Mouse (Mus musculus) embryo, embryonic 11.5 days (tissue): Measurements from ENCODE around the gene Pld6.

ENCODE experiments used
- DNase-seq: peaks from one replicate; pipeline ENCODE4 v3.0.0-alpha.2; 2012; ENCODE audit warnings: low read depth, low spot score

The Pld6 gene

DNA sequence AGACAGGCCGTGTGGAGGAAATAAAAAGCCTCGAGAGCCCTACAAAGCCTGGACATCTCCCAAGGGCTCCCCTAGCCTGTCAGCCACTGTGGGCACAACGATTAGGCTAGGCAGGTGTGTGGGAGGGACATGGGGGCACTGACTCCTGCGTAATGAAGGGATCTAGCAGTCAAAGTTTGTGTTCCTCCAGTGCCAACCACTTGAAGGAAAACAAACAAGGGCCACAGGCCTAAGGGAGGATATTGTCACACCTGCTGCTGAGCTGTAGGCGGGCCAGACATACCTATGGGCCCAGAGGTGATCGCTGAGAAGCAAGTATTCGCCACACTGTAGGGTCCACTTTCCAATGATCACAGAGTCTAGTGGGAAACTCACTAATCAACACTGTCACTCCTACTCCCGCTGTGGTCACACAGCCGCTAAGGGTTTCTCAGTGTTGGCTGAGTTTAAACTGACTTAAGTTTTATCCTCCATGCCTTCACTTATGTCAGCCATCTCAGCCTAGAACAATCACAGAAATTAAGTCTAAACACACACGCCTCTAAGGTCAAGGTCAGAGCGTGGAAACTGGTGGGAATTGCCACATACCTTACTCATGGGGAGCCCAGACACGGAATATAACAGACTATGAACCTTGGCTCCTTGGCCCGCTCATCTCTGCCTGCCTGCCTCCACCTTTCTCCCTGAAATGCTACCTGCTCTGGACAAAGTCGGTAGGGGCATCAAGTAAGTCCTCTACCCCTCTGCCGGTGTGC is 824 bp downstream of the Pld6 start:
- no peak for DNase-seq

DNA sequence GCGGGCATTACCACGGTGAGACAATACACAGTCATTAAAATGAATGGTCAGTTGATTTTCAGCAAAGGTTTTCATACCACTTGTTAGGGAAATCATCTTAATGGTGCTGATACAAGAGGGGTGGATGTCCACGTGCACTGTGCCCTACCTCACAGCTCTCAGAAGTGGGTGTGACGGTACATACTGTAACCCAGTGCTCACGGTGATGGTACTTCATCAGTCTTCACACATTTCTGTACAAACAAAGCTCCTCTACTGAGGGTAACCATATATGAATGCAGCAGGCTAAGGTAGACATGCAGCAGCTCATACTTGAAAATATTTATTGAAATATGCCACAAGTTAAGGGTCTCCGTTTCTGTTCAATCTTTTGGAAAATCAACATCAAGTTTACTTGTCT is 3.9 kb downstream of the Pld6 start:
- no peak for DNase-seq

DNA sequence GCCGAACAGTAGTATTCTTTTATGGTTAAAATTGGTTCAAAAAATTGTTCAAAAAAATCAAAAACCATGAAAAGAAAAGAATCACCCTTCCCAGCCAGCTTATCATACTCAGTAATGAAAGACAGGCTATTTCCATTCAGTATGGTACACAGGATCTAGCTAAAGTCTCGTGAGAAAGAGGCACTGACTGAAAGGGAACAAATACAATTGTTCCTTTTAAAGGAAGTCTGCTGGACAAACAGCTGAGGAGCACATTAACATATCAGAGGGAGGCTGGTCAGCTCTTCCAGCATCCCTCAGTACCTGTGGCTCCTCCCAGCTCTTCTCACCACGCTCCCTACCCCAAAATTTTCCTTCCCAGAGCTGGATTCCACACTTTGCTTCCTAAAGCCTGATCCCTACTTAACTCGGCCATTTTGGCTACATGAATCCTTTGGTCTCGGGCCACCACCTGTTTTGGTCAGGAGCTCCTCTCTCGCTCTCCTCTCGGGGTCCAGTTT is 5.3 kb downstream of the Pld6 start:
- DNase-seq = no peak

DNA sequence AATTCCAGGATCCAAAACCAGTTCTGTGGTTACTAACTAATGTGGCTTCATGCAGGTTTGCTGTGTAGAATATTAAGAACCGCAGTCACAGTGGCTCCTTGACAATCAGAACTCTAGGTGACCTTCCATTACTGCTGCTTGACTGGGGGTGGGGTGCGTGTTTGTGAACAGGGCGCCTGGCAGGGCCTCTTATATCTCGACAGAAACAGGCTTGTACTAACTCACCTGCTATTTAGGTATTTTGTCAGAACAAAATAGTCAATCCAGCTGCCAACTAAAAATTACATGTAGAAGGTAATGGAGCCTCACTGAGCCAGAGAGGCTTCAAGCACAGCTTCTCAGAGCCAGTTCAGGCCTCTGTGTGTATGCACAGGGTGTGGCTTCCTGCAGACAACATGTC is 7.2 kb downstream of the Pld6 start:
- DNase-seq = no peak

DNA sequence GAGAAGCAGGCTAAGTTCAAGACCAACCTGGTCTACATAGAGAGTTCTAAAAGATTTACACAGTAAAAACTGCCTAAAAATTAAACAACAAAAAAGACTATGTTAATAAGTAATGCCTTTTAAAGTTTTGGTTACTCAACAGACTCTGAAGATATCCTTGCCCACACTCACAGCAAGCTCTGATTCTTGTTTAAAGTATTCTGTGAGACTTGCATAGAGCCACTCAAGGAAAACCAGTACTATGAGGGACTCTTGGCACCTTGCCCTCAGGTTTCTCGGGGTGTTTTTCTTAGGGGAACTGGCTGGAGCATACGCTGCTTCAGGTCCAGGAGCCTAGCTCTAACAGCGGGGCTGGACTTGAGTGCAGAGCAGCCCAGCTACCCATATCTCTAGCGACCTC is 8.0 kb downstream of the Pld6 start:
- no peak for DNase-seq

DNA sequence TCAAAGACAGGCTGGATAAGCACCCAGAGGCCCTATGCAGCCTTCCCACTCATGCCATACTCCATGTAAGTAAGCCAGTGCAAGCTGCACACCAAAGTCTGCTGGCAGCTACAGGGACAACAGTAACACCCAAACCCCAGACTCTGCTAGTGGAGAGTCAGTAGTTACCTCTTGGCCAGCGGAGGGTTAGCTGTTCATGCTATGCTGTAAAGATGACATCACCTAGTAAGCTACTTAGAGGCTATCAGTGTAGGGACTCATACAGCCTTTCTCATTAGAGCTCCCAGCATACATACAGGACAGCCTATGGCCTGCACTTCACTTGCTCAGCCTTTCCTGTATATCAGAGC is 8.6 kb downstream of the Pld6 start:
- no peak for DNase-seq

DNA sequence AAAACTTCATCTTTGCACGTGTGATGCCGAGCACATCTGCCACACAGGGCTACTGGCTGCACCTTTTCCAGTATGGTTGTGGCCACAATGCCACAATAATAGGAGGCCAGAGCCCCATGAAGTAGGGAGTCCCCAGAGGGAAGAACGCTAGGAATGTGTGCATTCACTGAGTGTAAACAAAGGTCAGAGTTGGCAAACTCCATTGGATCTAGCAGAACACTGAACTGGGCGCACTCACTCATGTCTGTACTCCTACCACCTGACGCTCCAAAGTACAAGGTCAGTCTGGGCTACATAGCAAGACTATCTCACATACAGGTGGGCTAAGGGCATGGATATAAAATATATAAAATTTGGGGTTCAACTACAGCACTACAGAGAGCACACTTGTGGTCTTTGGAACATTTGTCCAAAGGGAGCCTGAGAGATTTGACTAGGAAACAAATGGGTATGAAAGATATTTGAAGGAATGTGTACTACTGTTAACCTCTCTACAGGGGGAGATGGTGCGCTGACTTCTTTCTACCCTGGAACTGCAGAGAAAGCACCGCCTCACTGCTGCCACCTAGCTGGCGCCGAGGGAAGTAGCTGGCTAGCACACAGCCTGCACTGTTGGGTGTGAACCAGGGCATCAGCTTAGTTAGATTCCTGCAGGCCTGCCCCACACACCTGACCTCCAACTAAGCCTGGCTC is 9.1 kb downstream of the Pld6 start:
- DNase-seq = peak; percentile 48

DNA sequence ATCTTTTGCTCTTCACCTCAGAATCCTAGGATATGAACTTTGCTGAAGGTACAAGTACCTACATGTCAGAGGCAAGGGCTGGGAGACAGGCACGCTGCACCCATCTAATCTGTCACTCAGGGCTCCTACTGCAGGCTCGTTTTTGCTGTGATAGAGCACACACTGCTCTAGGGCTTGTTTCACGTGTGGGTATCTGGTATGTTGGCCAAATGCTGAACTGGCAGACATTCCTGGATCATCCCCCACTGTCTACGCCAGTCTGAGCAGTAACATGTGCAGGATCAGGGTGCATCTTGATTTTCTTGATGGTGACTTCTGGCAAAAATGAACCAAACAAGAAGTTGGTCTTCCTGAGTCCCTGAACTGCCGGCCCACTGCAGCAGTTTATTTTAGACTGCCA is 10.2 kb downstream of the Pld6 start:
- no peak for DNase-seq

DNA sequence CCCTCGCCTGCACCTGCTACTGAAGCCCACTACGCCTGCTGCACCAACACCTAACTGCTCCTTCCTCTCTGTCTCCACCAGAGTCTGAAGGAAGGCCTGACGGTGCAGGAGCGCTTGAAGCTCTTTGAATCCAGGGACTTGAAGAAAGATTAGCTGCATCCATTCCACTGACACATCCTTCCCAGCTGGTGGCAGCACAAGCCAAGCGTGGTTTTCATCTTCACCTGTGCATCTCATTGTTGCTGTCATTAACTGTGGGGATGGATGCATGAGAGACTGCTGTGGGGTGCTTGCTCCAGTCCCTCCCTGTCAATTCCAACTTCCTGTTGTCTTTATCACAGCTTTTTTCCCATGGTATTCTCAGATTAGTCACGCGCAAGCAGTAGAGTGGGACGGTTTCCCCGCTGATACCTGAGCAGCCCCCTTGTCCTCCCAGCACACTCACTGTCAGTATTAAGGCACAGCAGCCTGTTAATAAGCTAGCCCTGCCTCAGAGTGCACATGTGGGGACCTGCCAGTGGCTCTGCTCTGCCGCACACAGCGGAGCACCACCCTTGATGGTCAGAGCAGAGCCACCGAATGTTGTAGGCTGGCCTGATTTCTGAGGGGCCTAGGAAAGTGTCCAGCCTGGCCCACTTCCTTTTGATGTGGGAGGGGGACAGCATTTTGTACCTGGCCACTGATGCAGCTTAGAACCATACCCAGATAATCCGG is 11.9 kb downstream of the Pld6 start:
- DNase-seq = no peak

DNA sequence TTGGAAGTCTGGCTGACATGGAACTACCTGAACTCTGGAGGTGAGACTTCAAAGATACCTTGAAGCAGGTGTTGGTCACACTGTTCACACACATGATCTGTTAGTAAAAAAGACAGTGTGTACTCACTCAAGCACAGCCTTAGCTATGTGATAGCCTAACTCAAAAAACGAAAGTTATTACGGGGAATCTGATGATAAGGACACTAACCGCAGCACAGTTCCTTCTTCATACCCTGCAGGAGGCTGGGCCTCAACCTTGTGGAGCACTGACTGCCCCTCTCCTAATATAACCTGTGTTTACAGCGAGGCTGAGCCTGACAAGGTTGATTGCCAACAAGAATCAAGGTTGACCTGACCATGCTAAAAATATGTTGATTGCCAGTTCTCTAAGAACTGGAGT is 12.9 kb downstream of the Pld6 start:
- no peak for DNase-seq

DNA sequence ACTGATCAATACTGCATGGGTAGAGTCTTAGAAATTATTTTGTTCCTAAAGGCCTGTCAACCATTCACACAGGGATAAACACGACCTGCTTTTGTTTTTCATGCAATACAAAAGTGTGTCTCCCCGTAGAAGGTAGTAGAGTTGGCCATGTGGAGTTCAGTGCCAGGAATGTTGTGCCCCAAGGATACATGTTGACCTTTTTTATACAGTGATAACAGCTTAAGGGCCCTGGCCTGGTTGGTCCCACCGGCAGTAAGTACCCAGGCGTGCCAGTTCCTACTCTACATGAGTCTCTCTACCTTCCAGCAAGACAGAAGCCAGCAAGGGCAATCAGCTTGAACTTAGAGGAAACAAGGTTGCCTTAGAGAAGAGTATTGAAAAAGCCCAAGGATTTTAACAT is 14.5 kb downstream of the Pld6 start:
- no peak for DNase-seq

DNA sequence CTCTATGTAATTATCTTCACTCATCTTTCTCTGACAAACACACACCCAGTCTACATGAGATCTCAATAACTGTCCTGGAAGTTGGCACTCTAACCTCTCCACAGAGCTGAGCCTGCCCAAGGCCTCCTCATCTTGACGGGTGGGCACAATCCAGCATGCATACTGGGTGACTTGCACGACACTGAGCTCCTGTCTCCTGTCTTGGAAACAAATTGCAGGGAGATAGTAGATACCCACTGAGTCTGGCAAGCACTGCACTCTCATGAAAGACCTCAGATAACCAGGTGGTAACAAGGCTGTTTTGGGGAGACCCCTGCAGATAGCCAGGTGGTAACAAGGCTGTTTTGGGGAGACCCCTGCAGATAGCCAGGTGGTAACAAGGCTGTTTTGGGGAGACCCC is 15.2 kb downstream of the Pld6 start:
- no peak for DNase-seq

DNA sequence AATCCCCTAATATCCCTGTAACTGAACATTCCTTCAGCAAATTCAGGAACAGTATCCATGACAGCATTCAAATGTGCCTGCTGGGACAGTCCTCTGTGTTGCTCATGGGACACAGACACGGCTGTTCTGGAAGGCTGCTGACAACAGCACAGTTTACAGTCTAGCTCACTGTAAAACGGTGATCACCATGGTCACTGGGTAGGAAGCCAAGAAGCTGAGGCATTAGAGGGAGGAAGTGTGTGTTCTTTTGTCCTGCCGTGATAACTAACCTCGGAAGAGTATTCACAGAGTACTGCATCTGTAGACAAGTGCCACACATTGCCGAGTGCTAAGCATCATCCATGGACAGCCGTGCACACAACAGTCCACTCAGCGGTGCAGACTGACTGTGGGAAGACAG is 16.7 kb downstream of the Pld6 start:
- DNase-seq = no peak

DNA sequence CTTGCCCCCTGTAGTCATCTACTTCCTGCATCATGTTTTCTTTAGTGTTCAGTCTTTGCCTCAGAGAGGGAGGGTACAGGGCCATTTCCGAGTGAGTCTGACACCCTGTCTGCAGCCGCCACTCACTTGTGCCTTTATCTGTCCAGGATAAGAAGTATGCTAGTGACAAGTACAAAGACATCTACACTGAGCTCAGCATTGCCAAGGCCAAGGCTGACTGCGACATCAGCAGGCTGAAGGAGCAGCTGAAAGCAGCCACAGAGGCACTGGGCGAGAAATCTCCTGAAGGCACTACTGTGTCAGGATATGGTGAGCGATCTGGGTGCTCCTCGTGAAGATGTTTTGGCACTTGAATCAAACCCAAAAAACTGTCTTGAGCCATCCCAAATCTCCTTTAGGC is 17.7 kb downstream of the Pld6 start:
- no peak for DNase-seq

DNA sequence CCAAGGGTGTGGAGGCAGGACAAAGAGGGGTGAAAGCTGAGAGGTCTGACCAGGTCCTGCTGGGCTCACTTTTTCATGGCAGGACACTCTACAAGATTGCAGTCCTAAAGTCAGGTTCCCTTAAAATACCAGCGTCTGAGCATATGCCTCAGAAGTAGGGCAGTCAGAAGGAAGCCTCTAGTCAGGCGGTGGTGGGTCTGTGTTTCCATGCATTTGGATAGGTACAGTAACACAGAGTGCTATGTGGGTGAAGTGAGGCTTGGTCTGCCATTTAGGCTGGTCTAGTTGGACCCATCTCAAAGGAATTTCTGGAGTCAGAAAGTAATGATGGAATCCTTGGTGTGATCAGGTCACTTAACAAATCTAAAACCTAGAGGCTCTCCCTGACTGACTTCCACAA is 18.1 kb downstream of the Pld6 start:
- DNase-seq = no peak

DNA sequence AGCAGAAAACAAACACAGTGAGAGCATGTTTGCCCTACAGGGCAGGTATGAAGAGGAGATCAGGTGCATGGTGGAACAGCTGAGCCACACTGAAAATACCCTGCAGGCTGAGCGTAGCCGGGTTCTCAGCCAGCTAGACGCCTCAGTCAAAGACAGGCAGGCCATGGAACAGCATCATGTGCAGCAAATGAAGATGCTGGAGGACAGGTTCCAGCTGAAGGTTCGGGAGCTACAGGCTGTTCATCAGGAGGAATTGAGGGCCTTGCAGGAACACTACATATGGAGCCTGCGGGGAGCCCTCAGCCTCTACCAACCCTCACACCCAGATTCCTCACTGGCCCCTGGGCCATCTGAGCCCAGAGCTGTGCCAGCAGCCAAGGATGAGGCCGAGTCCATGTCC is 26.6 kb downstream of the Pld6 start:
- no peak for DNase-seq

DNA sequence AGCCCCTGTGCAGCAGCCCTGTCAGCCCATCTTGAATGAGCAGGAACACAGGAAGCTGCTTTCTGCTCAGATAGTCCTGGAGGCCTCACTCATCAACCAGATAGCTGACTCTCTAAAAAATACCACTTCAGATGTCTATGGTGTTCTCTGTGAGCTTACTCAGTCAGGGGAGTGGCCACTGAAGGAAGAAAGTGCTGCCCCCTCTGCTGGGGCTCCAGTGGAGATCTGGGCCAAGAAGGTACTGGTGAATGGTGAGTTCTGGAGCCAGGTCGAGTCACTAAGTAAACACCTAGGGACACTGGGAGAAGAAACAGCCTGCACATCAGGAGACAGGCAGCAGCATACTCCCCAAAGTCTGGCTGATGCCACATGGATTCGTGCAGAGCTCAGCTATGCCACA is 27.8 kb downstream of the Pld6 start:
- DNase-seq = no peak

DNA sequence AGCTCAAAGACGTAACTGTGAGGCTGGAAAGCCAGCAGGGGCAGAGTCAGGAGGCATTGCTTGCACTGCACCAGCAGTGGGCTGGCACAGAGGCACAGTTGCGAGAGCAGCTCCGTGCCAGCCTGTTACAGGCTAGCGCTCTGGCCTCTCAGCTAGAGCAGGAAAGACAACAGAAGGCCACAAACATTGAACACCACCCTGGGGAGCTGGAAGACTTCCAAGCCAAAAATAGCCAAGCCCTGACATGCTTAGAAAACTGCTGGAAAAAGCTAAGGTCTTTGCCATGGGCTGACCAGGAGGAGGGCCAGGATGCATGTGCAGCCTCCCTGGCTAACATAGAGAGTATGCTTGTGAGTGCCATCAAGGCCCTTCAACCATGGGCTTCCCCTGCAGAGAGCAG is 28.3 kb downstream of the Pld6 start:
- no peak for DNase-seq

DNA sequence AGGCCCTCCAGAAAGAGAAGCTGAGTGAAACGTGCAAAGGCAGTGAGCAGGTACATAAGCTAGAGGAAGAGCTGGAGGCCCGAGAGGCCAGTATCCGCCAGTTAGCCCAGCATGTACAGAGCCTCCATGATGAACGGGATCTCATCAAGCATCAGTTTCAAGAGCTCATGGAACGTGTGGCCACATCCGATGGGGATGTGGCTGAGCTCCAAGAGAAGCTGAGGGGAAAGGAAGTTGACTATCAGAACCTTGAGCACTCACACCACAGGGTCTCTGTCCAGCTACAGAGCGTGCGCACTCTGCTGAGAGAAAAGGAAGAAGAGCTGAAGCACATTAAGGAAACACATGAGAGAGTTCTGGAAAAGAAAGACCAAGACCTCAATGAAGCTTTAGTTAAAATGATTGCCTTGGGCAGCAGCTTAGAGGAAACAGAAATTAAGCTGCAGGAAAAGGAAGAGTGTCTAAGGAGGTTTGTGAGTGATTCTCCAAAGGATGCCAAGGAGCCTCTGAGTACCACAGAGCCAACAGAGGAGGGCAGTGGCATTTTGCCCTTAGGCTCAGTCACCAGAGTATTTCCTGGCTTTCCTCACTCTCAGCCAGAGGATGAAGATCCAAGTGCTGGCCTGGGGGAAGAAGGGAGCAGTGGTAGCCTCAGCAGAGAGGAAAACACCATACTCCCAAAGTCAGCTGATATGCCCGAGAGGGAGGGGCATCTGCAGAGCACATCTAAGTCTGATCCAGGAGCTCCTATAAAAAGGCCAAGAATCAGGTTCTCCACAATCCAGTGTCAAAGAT is 29.1 kb downstream of the Pld6 start:
- DNase-seq = no peak

DNA sequence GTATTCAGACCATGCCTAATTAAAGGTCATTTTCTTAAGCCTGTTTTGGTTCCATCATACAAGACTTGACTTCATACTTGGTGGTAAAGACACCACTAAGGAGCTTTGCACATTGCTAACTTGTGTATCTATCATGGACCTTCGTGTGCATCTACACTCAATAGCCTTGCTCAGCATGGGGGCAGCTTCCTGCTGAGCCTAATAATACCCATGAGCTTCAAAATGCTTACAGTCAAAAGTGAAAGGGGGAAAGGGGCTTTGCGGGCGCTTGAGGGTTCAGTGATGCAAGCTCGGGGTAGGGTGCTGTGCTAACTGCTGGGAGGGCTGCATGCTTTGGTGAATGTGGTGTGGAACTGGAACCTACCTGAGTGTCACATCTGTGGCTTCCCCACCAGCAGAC is 31.1 kb downstream of the Pld6 start:
- DNase-seq = no peak

DNA sequence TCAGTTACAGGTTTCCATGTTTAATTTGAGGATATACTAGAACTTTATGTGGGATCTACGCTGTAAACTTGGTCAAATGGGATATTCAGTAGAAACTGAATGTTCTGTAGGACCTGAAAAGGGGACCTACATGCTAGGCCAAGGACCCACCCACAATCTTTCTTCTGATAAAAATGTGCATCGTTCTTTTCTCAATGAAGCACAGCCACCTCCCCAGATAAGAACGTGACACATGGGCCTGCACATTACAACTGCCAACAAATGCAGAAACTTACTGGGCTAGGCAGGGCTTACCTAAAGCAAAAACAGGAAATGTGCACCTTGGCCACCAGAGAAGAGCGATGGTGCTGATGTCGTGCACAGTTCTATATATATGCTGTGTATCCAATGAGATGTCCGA is 32.9 kb downstream of the Pld6 start:
- DNase-seq = no peak

DNA sequence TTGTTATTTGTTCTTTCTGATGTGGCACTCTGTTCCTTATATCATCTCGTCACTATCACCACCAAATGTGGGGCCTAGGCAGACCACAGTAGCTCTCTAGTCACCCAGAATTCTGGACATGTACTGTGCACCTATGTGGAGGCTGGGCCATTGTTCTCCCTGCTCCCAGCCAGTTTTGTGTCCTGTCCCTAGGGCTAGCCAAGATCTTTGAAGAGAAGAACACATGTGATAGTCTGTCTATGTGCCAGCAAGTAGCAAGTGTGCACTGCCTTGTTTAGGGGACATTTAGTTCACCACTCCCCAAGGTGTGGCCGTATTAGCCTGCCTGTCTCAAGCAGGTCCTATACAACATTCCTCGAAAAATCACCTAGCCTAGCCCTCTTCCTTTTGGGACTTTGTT is 38.4 kb downstream of the Pld6 start:
- no peak for DNase-seq
